Mouse (Mus musculus): ENCODE results near the gene Slc7a11. TPM values are rescaled to one million over a fixed set of nuclear protein-coding genes. Genes with fewer than 3 reads are reported as not detected.

Slc7a11 gene
- total and polyA plus RNA-seq, 3 experiments: 0.03 to 0.98 (median 0.38) TPM

DNA sequence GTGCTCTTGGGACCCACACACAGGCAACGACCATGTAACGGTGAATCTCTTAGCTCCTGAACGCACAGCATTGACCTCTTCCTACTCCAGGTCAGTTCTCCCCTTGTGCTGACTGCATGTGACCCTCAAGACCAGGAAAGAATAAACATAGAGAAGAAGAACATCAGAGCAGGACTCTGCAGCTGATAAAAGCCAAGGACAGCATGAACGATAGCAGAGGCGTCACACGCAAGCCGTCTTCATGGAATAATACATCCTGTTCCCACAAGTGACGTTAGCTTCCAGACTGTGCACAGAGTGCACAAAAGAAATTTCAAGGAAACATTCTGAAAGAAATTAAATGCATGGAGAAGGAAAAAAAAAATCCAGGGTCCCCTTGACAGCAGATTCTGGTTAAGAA lies 63.5 kb downstream of the Slc7a11 start:
- Histone ChIP-seq H3K27me3 (ENCODE audit: insufficient read depth, low read length) (no peaks in the 10 kb centered on the region), H3K4me3 (ENCODE audit: low read depth, low read length) (no peak overlapping the region), H3K9me3 (replicated peaks) (peaks cover 4% of the 10 kb centered on the region), H3K4me1 (ENCODE audit: insufficient read depth, low read depth, low read length) (no peaks in the 10 kb centered on the region), H3K36me3 (replicated peaks) (no peaks in the 10 kb centered on the region)
- TF ChIP-seq POLR2AphosphoS5 (IDR thresholded peaks at IDR 0.05; ENCODE audit: insufficient replicate concordance, low read depth, low read length) (no peak), GATA2 (IDR thresholded peaks at IDR 0.05; ENCODE audit: borderline replicate concordance, low read depth, low read length) (no peak), GATA1 (IDR thresholded peaks at IDR 0.05; ENCODE audit: borderline replicate concordance, low read length) (no peak), TAL1 (conservative IDR thresholded peaks at IDR 0.05; ENCODE audit: low read depth, low read length) (no peak), CTCF (IDR thresholded peaks at IDR 0.05; ENCODE audit: low read depth, low read length) (no peak)
- ATAC-seq (ENCODE audit: extremely low read depth, insufficient number of reproducible peaks, low FRiP score, poor library complexity, severe bottlenecking): no peak
- DNase-seq (ENCODE audit: low spot score): no peak

DNA sequence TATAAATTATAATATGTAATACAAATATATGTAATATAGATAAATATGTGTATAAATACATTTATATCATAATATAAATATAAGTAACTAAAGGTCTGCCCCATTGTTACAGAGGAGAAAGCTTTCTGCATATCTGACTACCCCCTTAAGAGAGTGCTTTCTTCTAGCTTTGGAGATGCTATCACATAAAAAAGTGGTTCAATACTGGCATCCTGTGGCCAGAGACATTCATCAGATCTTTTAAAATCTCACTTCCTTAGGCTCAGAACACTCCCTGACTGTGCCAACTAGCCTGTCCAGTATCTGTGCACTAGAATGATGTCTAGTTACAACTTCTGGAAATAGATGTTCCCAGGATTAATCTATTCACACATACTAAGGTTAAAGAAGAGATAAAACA lies 67.9 kb downstream of the Slc7a11 start:
- Histone ChIP-seq H3K9me3 (replicated peaks) (no peaks in the 10 kb centered on the region), H3K36me3 (replicated peaks) (no peaks in the 10 kb centered on the region), H3K4me1 (ENCODE audit: insufficient read depth, low read depth, low read length) (no peaks in the 10 kb centered on the region), H3K4me3 (ENCODE audit: low read depth, low read length) (no peak overlapping the region), H3K27me3 (ENCODE audit: insufficient read depth, low read length) (no peaks in the 10 kb centered on the region)
- TF ChIP-seq TAL1 (conservative IDR thresholded peaks at IDR 0.05; ENCODE audit: low read depth, low read length) (no peak), GATA1 (IDR thresholded peaks at IDR 0.05; ENCODE audit: borderline replicate concordance, low read length) (no peak), POLR2AphosphoS5 (IDR thresholded peaks at IDR 0.05; ENCODE audit: insufficient replicate concordance, low read depth, low read length) (no peak), GATA2 (IDR thresholded peaks at IDR 0.05; ENCODE audit: borderline replicate concordance, low read depth, low read length) (no peak), CTCF (IDR thresholded peaks at IDR 0.05; ENCODE audit: low read depth, low read length) (no peak)
- no peak for ATAC-seq (ENCODE audit: extremely low read depth, insufficient number of reproducible peaks, low FRiP score, poor library complexity, severe bottlenecking)
- DNase-seq (ENCODE audit: low spot score): no peak

DNA sequence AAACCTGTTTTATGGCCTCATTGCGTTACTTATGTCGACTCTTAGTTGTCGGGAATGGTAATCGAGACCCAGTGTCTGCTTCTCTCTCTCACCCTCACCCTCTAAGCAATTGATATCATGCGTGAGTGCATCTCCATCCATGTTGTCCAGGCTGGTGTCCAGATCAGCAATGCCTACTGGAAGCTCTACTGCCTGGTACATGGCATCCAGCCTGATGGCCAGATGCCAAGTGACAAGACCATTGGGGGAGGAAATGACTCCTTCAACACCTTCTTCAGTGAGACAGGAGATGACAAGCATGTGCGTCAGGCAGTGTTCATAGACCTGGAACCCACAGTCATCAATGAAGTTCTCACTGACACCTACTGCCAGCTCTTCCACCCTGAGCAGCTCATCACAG lies 73.6 kb downstream of the Slc7a11 start:
- Histone ChIP-seq H3K4me1 (ENCODE audit: insufficient read depth, low read depth, low read length) (no peaks in the 10 kb centered on the region), H3K9me3 (replicated peaks) (0 out of 2 replicates have a peak, but pooled peaks cover 6% of the 10 kb centered on the region), H3K4me3 (ENCODE audit: low read depth, low read length) (no peak overlapping the region), H3K27me3 (ENCODE audit: insufficient read depth, low read length) (no peaks in the 10 kb centered on the region), H3K36me3 (replicated peaks) (no peaks in the 10 kb centered on the region)
- ATAC-seq (ENCODE audit: extremely low read depth, insufficient number of reproducible peaks, low FRiP score, poor library complexity, severe bottlenecking) (no peak), DNase-seq (ENCODE audit: low spot score) (no peak)
- TF ChIP-seq POLR2AphosphoS5 (IDR thresholded peaks at IDR 0.05; ENCODE audit: insufficient replicate concordance, low read depth, low read length): no peak
- TF ChIP-seq GATA2 (IDR thresholded peaks at IDR 0.05; ENCODE audit: borderline replicate concordance, low read depth, low read length): no peak
- no peak for TF ChIP-seq CTCF (IDR thresholded peaks at IDR 0.05; ENCODE audit: low read depth, low read length)
- no peak for TF ChIP-seq GATA1 (IDR thresholded peaks at IDR 0.05; ENCODE audit: borderline replicate concordance, low read length)
- no peak for TF ChIP-seq TAL1 (conservative IDR thresholded peaks at IDR 0.05; ENCODE audit: low read depth, low read length)

DNA sequence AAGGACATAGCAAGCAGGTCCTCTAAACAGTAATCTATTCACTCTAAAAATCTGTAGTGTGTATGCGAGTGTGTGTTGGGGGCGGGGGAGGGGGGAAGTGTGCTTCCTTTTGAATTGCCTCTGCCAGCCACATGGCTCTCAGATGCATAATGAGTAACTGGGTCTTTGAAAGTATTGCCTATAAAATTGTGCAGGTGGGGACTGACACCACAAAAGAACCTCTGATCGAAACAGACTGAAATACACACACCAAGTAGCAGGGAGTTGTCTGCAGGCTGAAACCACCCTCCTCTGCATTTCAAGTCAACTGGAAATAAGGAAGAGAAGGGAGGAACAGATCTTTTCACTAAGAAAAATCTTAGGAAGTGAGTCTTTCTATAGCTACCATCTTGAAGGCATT lies 76.2 kb downstream of the Slc7a11 start:
- no peaks in the 10 kb centered on the region for H3K4me1 ChIP-seq (ENCODE audit: insufficient read depth, low read depth, low read length)
- TF ChIP-seq GATA2 (IDR thresholded peaks at IDR 0.05; ENCODE audit: borderline replicate concordance, low read depth, low read length) (no peak), CTCF (IDR thresholded peaks at IDR 0.05; ENCODE audit: low read depth, low read length) (no peak), POLR2AphosphoS5 (IDR thresholded peaks at IDR 0.05; ENCODE audit: insufficient replicate concordance, low read depth, low read length) (no peak), TAL1 (conservative IDR thresholded peaks at IDR 0.05; ENCODE audit: low read depth, low read length) (no peak), GATA1 (IDR thresholded peaks at IDR 0.05; ENCODE audit: borderline replicate concordance, low read length) (no peak)
- no peaks in the 10 kb centered on the region for H3K27me3 ChIP-seq (ENCODE audit: insufficient read depth, low read length)
- DNase-seq (ENCODE audit: low spot score) (no peak), ATAC-seq (ENCODE audit: extremely low read depth, insufficient number of reproducible peaks, low FRiP score, poor library complexity, severe bottlenecking) (no peak)
- no peaks in the 10 kb centered on the region for H3K36me3 ChIP-seq (replicated peaks)
- H3K4me3 ChIP-seq (ENCODE audit: low read depth, low read length): no peak overlapping the region
- H3K9me3 ChIP-seq (replicated peaks): 0 out of 2 replicates have a peak, but pooled peaks cover 6% of the 10 kb centered on the region

DNA sequence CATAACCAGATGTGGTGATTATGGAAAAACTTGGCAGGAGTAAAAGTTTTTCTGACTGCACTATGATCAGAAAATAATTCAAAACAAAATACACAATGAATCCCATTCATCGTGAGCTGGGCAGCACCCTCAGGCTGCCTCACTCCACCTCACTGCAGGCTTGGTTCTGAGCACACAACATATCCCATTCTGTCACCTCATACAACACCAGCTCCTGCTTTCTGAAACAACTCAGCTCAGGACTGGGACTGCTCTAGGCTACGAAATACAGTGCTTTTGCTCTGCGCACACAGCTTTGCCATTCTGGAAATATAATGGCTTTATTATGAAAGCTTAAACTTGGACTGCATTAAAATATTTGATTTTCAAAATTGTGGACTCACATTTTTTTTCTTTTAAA lies 79.8 kb downstream of the Slc7a11 start:
- no peak for ATAC-seq (ENCODE audit: extremely low read depth, insufficient number of reproducible peaks, low FRiP score, poor library complexity, severe bottlenecking)
- Histone ChIP-seq H3K9me3 (replicated peaks) (no peaks in the 10 kb centered on the region), H3K27me3 (ENCODE audit: insufficient read depth, low read length) (no peaks in the 10 kb centered on the region), H3K4me1 (ENCODE audit: insufficient read depth, low read depth, low read length) (no peaks in the 10 kb centered on the region), H3K4me3 (ENCODE audit: low read depth, low read length) (no peak overlapping the region), H3K36me3 (replicated peaks) (no peaks in the 10 kb centered on the region)
- TF ChIP-seq GATA2 (IDR thresholded peaks at IDR 0.05; ENCODE audit: borderline replicate concordance, low read depth, low read length) (no peak), TAL1 (conservative IDR thresholded peaks at IDR 0.05; ENCODE audit: low read depth, low read length) (no peak), CTCF (IDR thresholded peaks at IDR 0.05; ENCODE audit: low read depth, low read length) (no peak), GATA1 (IDR thresholded peaks at IDR 0.05; ENCODE audit: borderline replicate concordance, low read length) (no peak), POLR2AphosphoS5 (IDR thresholded peaks at IDR 0.05; ENCODE audit: insufficient replicate concordance, low read depth, low read length) (no peak)
- no peak for DNase-seq (ENCODE audit: low spot score)

DNA sequence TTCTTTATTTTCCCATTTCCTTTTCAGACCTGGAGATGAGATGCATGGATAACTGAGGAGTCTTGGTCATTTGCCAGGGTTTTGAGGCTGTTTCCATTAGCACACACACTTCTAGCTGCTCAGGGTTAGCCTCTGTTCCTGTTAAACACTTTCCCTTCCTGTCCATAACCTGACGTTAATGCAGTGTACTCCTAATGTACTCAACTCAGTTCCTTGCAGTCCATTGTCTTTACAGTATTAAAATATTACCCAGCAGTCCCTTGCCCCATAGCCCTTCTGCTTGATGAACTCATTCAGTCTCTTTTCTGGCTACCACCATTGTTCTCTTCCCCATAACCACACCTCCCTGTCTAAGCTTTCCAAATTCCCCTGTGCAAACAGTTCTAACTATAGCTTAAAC lies 96.3 kb downstream of the Slc7a11 start:
- Histone ChIP-seq H3K36me3 (replicated peaks) (no peaks in the 10 kb centered on the region), H3K4me1 (ENCODE audit: insufficient read depth, low read depth, low read length) (no peaks in the 10 kb centered on the region), H3K4me3 (ENCODE audit: low read depth, low read length) (no peak overlapping the region), H3K27me3 (ENCODE audit: insufficient read depth, low read length) (no peaks in the 10 kb centered on the region), H3K9me3 (replicated peaks) (no peaks in the 10 kb centered on the region)
- no peak for TF ChIP-seq GATA1 (IDR thresholded peaks at IDR 0.05; ENCODE audit: borderline replicate concordance, low read length)
- TF ChIP-seq POLR2AphosphoS5 (IDR thresholded peaks at IDR 0.05; ENCODE audit: insufficient replicate concordance, low read depth, low read length): no peak
- TF ChIP-seq CTCF (IDR thresholded peaks at IDR 0.05; ENCODE audit: low read depth, low read length): no peak
- TF ChIP-seq GATA2 (IDR thresholded peaks at IDR 0.05; ENCODE audit: borderline replicate concordance, low read depth, low read length): no peak
- no peak for TF ChIP-seq TAL1 (conservative IDR thresholded peaks at IDR 0.05; ENCODE audit: low read depth, low read length)
- ATAC-seq (ENCODE audit: extremely low read depth, insufficient number of reproducible peaks, low FRiP score, poor library complexity, severe bottlenecking): no peak
- no peak for DNase-seq (ENCODE audit: low spot score)
